Mouse (Mus musculus) stomach, embryonic 15.5 days (tissue): ENCODE results near the gene Gja4. TPM values are rescaled to one million over a fixed set of nuclear protein-coding genes. Genes with fewer than 3 reads are reported as not detected.

Experiments used
- ATAC-seq: fragments of 200-750 bp; cut with Nextera tagmentation; 2 replicates; pipeline ENCODE4 v1.8.0; 2017; ENCODE audit warnings: low read depth, moderate number of reproducible peaks, moderate TSS enrichment; ENCODE audit not compliant: insufficient read depth, low FRiP score
- H3K27ac ChIP-seq: fragments of 300-500 bp; sonication (generic); 2 replicates; pipeline ENCODE4 v1.5.1; 2015; ENCODE audit warnings: mild to moderate bottlenecking, inconsistent platforms
- H3K27me3 ChIP-seq: fragments of 300-500 bp; sonication (generic); replicated peaks from 2 replicates; pipeline ENCODE4 v1.6.1; 2015; ENCODE audit warnings: inconsistent platforms
- H3K36me3 ChIP-seq: fragments of 300-500 bp; sonication (generic); 2 replicates; pipeline ENCODE4 v1.6.1; 2015; ENCODE audit warnings: inconsistent platforms
- H3K4me1 ChIP-seq: fragments of 300-500 bp; sonication (generic); 2 replicates; pipeline ENCODE4 v1.6.1; 2015; ENCODE audit warnings: inconsistent platforms
- H3K4me2 ChIP-seq: fragments of 300-500 bp; sonication (generic); 2 replicates; pipeline ENCODE4 v1.6.1; 2015; ENCODE audit warnings: mild to moderate bottlenecking, inconsistent platforms
- H3K4me3 ChIP-seq: fragments of 300-500 bp; sonication (generic); replicated peaks from 2 replicates; pipeline ENCODE4 v1.5.1; 2015; ENCODE audit warnings: inconsistent platforms
- H3K9ac ChIP-seq: fragments of 300-500 bp; sonication (generic); 2 replicates; pipeline ENCODE4 v1.6.1; 2015; ENCODE audit warnings: inconsistent platforms
- H3K9me3 ChIP-seq: fragments of 300-500 bp; sonication (generic); 2 replicates; pipeline ENCODE4 v1.6.1; 2016; ENCODE audit warnings: inconsistent platforms
- WGBS: fragments of 180-500 bp; shearing (Covaris S2); methylation state at CpG from one replicate; pipeline ENCODE4 v1.1.7; 2015; 5-methylcytosine and 5-hydroxymethylcytosine counted together
- polyA plus RNA-seq: library from polyadenylated mRNA; unstranded; fragments of >200 nt; fragmentation: Nextera tagmentation; extraction: Ambion mirVana; gene quantifications from 2 replicates; pipeline ENCODE4 v1.2.1, GENCODE M21; 2015

Gene Gja4
- polyA plus RNA-seq, 1 experiment from 2014 or later: 15.2 TPM

DNA sequence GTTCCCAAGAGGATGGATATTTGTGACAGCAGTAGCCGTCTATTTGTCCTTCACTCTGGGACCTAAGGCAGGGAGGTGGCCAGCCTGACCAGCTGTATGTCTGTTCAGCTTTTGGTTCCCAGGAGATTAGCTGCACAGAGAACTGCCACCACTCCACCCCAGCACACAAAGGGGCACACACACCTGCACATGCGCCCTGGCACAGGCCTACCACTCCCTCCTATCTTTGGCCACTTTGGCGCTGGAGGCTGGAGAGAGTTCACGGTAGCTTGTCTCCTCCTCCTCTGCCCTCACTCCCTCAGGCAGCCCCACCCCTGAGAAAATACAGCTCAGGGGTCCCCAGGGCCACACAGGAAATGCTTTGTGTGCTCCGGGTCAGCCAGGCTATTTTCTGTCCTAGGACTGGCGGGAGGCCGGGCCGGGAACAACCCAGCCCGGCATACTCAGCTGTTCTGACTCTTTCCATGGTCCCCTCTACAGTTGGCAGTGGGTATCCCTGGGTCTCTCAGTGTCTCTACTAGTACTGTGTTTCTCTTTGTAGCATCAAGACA is 35.3 kb downstream of the Gja4 start:
- 0 out of 2 replicates have a peak, but pooled peaks have one; percentile 7 for ATAC-seq
- no peaks in the 10 kb centered on the region for H3K27me3 ChIP-seq
- 47% methylated on average over 9 of the region's 9 CpGs for WGBS

DNA sequence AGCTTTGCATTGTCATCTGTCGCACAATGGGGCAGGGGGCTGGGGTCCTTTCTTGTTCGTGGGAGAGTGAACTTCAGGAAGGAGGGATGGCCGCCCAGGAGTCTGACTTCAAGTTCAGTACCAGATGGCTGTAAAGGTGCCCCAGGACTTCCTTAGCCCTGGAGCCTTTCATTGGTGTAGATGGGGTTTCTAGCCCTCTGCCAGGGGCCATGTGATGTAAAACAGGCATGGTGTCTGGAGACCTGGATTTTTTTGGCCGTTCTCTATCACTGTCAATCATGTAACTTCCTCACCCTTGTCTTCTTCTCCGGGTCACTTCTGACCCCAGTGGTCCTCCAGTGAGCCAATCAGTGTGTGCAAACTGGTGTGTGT is 49.7 kb downstream of the Gja4 start:
- Histone ChIP-seq H3K4me3 (no peak overlapping the region), H3K9ac (no peak overlapping the region), H3K36me3 (no peaks in the 10 kb centered on the region), H3K4me2 (no peak overlapping the region), H3K4me1 (no peaks in the 10 kb centered on the region), H3K9me3 (no peaks in the 10 kb centered on the region), H3K27ac (no peak overlapping the region), H3K27me3 (no peaks in the 10 kb centered on the region)
- ATAC-seq: no peak
- WGBS: 59% methylated on average over 5 of the region's 5 CpGs

More for the DNA sequence above, 35.3 kb downstream of the Gja4 start:
- no peak overlapping the region for H3K4me3 ChIP-seq
- H3K4me2 ChIP-seq: no peak overlapping the region
- H3K27ac ChIP-seq: no peak overlapping the region
- H3K4me1 ChIP-seq: no peaks in the 10 kb centered on the region
- H3K9me3 ChIP-seq: no peaks in the 10 kb centered on the region
- no peaks in the 10 kb centered on the region for H3K36me3 ChIP-seq
- no peak overlapping the region for H3K9ac ChIP-seq

DNA sequence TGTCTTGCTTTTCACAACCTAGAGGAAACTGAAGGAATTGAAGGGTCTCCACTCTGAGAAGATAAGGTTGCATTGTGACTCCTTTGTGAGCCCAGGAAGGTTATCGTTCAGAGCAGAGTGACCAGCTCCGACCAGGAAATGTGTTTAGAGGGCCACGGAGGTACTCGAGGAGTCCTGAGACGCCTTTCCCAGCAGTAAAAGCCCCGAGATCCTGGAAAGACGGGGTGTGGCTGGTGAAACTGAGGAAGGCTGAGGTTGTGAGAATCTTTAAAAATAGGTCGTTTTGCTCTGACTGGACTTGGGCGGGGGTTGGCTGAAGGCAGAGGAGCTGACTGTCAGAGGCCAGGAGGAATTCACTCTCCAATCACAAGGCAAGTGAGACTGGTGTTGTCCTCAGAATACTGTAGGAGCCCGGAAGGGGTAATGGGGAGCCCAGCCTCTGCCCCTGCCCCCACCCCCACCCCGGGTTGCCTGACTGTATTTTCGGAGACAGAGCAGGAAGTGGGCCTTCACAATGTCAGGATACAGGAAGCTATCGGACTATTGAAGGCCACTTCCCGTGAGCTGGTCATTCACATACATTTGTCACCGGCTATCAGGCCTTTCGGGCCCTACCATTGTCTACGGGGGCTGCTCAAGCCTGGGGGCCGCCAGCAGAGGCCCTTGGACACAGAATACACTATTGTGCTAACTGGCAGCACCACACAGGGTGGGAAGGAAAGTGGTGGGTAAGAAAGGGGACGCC is 50.2 kb downstream of the Gja4 start:
- Histone ChIP-seq H3K27me3 (no peaks in the 10 kb centered on the region), H3K4me2 (no peak overlapping the region), H3K9ac (no peak overlapping the region), H3K9me3 (no peaks in the 10 kb centered on the region), H3K36me3 (no peaks in the 10 kb centered on the region), H3K4me3 (no peak overlapping the region), H3K27ac (no peak overlapping the region), H3K4me1 (no peaks in the 10 kb centered on the region)
- no peak; the same call in 1 of the 2 replicates for ATAC-seq
- WGBS: 62% methylated on average over 19 of the region's 19 CpGs

DNA sequence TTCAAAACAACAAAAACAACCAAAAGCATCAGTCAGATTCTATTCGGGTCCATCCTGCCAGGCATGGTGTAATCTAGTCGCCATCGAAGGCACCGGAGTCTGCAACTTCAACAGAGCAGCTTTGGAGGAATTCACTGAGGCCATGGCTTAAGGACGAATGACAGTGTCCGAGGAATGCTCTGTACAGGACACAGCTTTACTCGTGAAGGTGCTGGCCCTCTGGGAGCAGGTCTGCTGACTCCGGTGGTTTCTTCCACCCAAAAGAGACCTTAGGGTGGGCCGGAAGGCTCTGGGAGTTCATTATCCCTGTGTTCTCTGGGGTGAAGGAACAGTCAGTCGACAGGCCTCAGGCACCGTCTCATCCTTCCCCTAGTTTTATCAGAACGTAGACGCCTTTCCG is 52.2 kb downstream of the Gja4 start:
- 86% methylated on average over 14 of the region's 14 CpGs for WGBS
- H3K9ac ChIP-seq: no peak overlapping the region
- ATAC-seq: no peak
- H3K4me1 ChIP-seq: no peaks in the 10 kb centered on the region
- no peak overlapping the region for H3K4me3 ChIP-seq
- no peak overlapping the region for H3K27ac ChIP-seq
- H3K36me3 ChIP-seq: no peaks in the 10 kb centered on the region
- no peaks in the 10 kb centered on the region for H3K27me3 ChIP-seq
- no peak overlapping the region for H3K4me2 ChIP-seq
- H3K9me3 ChIP-seq: no peaks in the 10 kb centered on the region

Other genes starting within 250 kb of the Gja4 start
- gene Zmym6, start 236.7 kb downstream of the Gja4 start, polyA plus RNA-seq: 17.6 and 20.5 TPM in 2 replicates
- 21.6 and 24.2 TPM in 2 replicates for gene Tmem35b, start 190.3 kb downstream of the Gja4 start, polyA plus RNA-seq
- 1.4 and 1.7 TPM in 2 replicates for gene Dlgap3, start 144.8 kb downstream of the Gja4 start, polyA plus RNA-seq
- gene Smim12, start 70.3 kb downstream of the Gja4 start, polyA plus RNA-seq: 52.5 and 52.6 TPM in 2 replicates
- gene Gjb3, start 16.8 kb upstream of the Gja4 start, polyA plus RNA-seq: 4.3 and 5.6 TPM in 2 replicates
- gene Gjb4, start 40.0 kb upstream of the Gja4 start, polyA plus RNA-seq: 0.53 and 0.89 TPM in 2 replicates
- gene Gjb5, start 44.1 kb upstream of the Gja4 start, polyA plus RNA-seq: 0.76 and 0.90 TPM in 2 replicates